Mouse (Mus musculus) lung, embryonic 14.5 days (tissue): ENCODE measurements around the gene Ppfibp1. TPM values are rescaled to one million over a fixed set of nuclear protein-coding genes. Genes with fewer than 3 reads are reported as not detected.

Experiments used
- ATAC-seq: fragments of 200-750 bp; cut with Nextera tagmentation; 2 replicates; pipeline ENCODE4 v1.8.0; 2017; ENCODE audit warnings: mild to moderate bottlenecking, moderate TSS enrichment, moderate library complexity; ENCODE audit not compliant: insufficient read depth
- DNase-seq: peaks from one replicate; pipeline ENCODE4 v3.0.0-alpha.2; 2015
- H3K27ac ChIP-seq: fragments of 300-500 bp; sonication (generic); 2 replicates; pipeline ENCODE4 v1.5.1; 2014; ENCODE audit warnings: low read depth, mild to moderate bottlenecking, moderate library complexity
- H3K27me3 ChIP-seq: fragments of 300-500 bp; sonication (generic); 2 replicates; pipeline ENCODE4 v1.6.1; 2014; ENCODE audit warnings: low read length, control low read depth; ENCODE audit not compliant: insufficient read depth
- H3K36me3 ChIP-seq: fragments of 300-500 bp; sonication (generic); 2 replicates; pipeline ENCODE4 v1.6.1; 2014; ENCODE audit warnings: control low read depth; ENCODE audit not compliant: insufficient read depth
- H3K4me1 ChIP-seq: fragments of 300-500 bp; sonication (generic); 2 replicates; pipeline ENCODE4 v1.6.1; 2014; ENCODE audit warnings: antibody characterized with exemption, control low read depth; ENCODE audit not compliant: insufficient read depth
- H3K4me2 ChIP-seq: fragments of 300-500 bp; sonication (generic); 2 replicates; pipeline ENCODE4 v1.6.1; 2014; ENCODE audit warnings: mild to moderate bottlenecking
- H3K4me3 ChIP-seq: fragments of 300-500 bp; sonication (generic); 2 replicates; pipeline ENCODE4 v1.5.1; 2014; ENCODE audit warnings: low read depth, low read length
- H3K9ac ChIP-seq: fragments of 300-500 bp; sonication (generic); 2 replicates; pipeline ENCODE4 v1.6.1; 2014
- H3K9me3 ChIP-seq: fragments of 300-500 bp; sonication (generic); 2 replicates; pipeline ENCODE4 v1.6.1; 2016; ENCODE audit warnings: low read depth, low read length, control low read depth
- CTCF ChIP-seq: IDR thresholded peaks from 2 replicates; pipeline ENCODE4 v1.5.1; 2016; ENCODE audit warnings: antibody characterized with exemption, low read depth
- WGBS: fragments of 180-500 bp; shearing (Covaris S2); extraction: QIAGEN DNeasy Blood & Tissue Kit; methylation state at CpG from one replicate; pipeline ENCODE4 v1.1.7; 2014; 5-methylcytosine and 5-hydroxymethylcytosine counted together
- polyA plus RNA-seq: library from polyadenylated mRNA; unstranded; fragments of >200 nt; fragmentation: Nextera tagmentation; extraction: Ambion mirVana; gene quantifications from 2 replicates; pipeline ENCODE4 v1.2.1, GENCODE M21; 2014

Ppfibp1 gene
- polyA plus RNA-seq, 1 experiment from 2014 or later = 52.5 TPM

DNA sequence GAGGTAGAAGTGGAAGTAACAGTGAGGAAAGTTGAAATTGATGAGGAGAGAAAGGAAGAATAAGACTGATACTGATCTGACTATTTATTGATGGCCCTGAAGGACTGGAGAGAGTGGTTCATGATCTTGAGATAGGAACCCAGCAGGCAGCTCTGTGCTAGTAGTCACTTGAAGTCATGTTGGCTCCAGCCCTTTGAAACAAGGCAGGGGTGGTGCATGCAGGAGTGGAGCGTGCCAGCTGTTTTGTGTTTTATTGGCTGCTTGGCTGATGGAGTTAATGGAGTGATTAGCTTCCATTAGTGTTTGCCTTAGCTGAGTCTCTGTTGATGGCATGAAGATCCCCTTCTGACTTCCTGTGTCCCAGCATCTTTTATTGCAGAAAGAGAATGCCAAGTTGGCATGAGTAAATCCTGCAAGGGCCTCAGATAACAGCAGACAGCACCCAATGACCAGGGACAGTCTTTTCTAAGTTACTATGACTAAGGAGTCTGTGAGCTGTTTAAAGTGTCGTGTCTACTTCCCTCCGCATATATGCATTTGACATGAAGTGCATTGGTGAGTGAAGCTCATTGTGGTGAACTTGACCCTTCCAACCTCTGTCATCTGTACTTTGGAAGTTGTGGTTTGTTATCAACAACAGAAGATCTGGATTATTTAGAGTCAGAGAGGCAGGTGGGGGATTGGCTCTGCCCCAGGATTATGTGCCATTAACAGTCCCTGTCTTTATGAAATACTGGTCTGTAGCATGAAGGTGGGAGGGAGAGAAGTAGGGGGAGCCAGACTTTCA, 17.9 kb downstream of the Ppfibp1 start:
- H3K27me3 ChIP-seq = no peaks in the 10 kb centered on the region
- DNase-seq = no peak
- no peak overlapping the region for H3K4me3 ChIP-seq
- H3K9me3 ChIP-seq = no peaks in the 10 kb centered on the region
- WGBS = 72% methylated on average over 3 of the region's 3 CpGs
- no peak overlapping the region for H3K4me2 ChIP-seq
- no peak overlapping the region for H3K9ac ChIP-seq
- ATAC-seq = no peak
- no peak overlapping the region for H3K27ac ChIP-seq
- no peaks in the 10 kb centered on the region for H3K36me3 ChIP-seq
- no peak for TF ChIP-seq CTCF
- H3K4me1 ChIP-seq = peaks cover 15% of the 10 kb centered on the region; the same call in 1 of the 2 replicates

- TF ChIP-seq CTCF = no peak
- no peak for ATAC-seq
- Histone ChIP-seq H3K4me1 (peaks cover 21% of the 10 kb centered on the region; the same call in 1 of the 2 replicates), H3K9me3 (no peaks in the 10 kb centered on the region), H3K27ac (no peak overlapping the region), H3K36me3 (no peaks in the 10 kb centered on the region), H3K4me2 (no peak overlapping the region), H3K4me3 (no peak overlapping the region), H3K27me3 (no peaks in the 10 kb centered on the region), H3K9ac (no peak overlapping the region)
- WGBS = 67% methylated on average over 5 of the region's 5 CpGs
- no peak for DNase-seq
Observed at GRCm38 (mm10) chr6:146907061-146907794, 18.9 kb downstream of the Ppfibp1 start.

GRCm38 (mm10) chr6:146907795-146908190, 19.5 kb downstream of the Ppfibp1 start:
- no peaks in the 10 kb centered on the region for H3K27me3 ChIP-seq
- 92% methylated on average over 1 of the region's 1 CpGs for WGBS
- no peak for TF ChIP-seq CTCF

DNA sequence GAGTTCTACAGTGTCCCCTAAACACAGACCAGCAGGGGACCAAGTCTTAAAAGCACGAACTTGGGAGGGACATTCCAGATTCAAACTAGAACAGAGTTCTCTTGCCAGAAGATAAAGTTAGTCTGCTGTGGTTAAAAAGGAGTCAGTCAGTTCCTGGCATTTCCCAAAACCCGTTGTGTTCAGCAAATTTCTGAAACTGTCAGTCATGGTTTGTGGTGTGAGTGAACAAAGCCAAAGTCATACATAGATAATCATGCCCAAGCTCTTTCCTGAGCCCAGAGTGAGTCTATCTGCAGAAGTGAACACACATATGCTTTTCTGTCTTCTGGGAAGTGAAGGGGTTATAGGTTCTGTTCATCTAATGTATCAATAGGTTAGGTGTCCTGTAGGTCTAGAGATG, 20.5 kb downstream of the Ppfibp1 start:
- H3K36me3 ChIP-seq = no peaks in the 10 kb centered on the region
- H3K9me3 ChIP-seq = no peaks in the 10 kb centered on the region
- no peak overlapping the region for H3K9ac ChIP-seq
- DNase-seq (no peak), ATAC-seq (no peak)
- H3K4me3 ChIP-seq = no peak overlapping the region
- H3K4me2 ChIP-seq = no peak overlapping the region
- TF ChIP-seq CTCF = no peak
- no peaks in the 10 kb centered on the region for H3K27me3 ChIP-seq
- peaks cover 35% of the 10 kb centered on the region for H3K4me1 ChIP-seq
- no peak overlapping the region for H3K27ac ChIP-seq
- WGBS = 72% methylated on average over 2 of the region's 2 CpGs

More at GRCm38 (mm10) chr6:146907795-146908190, 19.5 kb downstream of the Ppfibp1 start:
- H3K36me3 ChIP-seq = no peaks in the 10 kb centered on the region
- H3K4me3 ChIP-seq = no peak overlapping the region
- no peak overlapping the region for H3K4me2 ChIP-seq
- peaks cover 27% of the 10 kb centered on the region; the same call in 1 of the 2 replicates for H3K4me1 ChIP-seq
- no peak overlapping the region for H3K27ac ChIP-seq
- ATAC-seq (no peak), DNase-seq (no peak)
- H3K9ac ChIP-seq = no peak overlapping the region
- no peaks in the 10 kb centered on the region for H3K9me3 ChIP-seq

GRCm38 (mm10) chr6:146909725-146910489, 21.6 kb downstream of the Ppfibp1 start:
- WGBS = 76% methylated on average over 5 of the region's 5 CpGs
- H3K27me3 ChIP-seq = no peaks in the 10 kb centered on the region
- no peak overlapping the region for H3K27ac ChIP-seq
- no peaks in the 10 kb centered on the region for H3K9me3 ChIP-seq
- no peak overlapping the region for H3K4me2 ChIP-seq
- H3K36me3 ChIP-seq = no peaks in the 10 kb centered on the region
- H3K9ac ChIP-seq = no peak overlapping the region
- no peak for TF ChIP-seq CTCF
- H3K4me1 ChIP-seq = peaks cover 39% of the 10 kb centered on the region
- no peak overlapping the region for H3K4me3 ChIP-seq
- DNase-seq (no peak), ATAC-seq (no peak)

DNA sequence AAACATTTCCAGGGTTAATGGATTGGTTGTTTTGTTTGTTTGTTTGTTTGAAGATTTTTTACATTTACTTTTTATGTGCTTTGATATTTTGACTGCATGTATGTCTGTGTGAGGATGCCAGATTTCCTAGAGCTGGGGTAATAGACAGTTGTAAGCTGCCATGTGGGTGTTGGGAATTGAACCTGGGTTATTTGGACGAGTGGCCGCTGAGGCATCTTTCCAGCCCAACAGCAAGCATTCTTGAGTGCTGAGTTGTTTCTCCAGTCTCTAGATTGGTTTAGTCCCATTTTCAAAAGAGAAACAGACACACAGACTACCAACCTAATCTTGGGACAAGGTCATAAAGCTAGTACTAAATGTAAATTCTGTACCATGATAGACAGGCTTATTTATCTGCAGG, 22.5 kb downstream of the Ppfibp1 start:
- Histone ChIP-seq H3K27ac (no peak overlapping the region), H3K4me1 (peaks cover 40% of the 10 kb centered on the region), H3K9me3 (no peaks in the 10 kb centered on the region)

More for the DNA sequence above, 22.5 kb downstream of the Ppfibp1 start:
- no peaks in the 10 kb centered on the region for H3K36me3 ChIP-seq
- TF ChIP-seq CTCF = no peak
- DNase-seq (no peak), ATAC-seq (no peak)
- WGBS = 88% methylated on average over 2 of the region's 2 CpGs
- no peak overlapping the region for H3K4me3 ChIP-seq
- no peaks in the 10 kb centered on the region for H3K27me3 ChIP-seq
- no peak overlapping the region for H3K4me2 ChIP-seq
- H3K9ac ChIP-seq = no peak overlapping the region
